Mouse (Mus musculus) layer of hippocampus, adult 9-11 months (tissue): ENCODE measurements around the gene Lemd2.

Experiments used
- DNase-seq: peaks from one replicate; pipeline ENCODE4 v3.0.0; 2022

Gene Lemd2

GRCm38 (mm10) chr17:27183667-27184292, 20.5 kb downstream of the Lemd2 start:
- DNase-seq, result no peak

- DNase-seq, result no peak
Measured at GRCm38 (mm10) chr17:27182401-27182800, 21.9 kb downstream of the Lemd2 start.

- DNase-seq, result no peak
Measured at GRCm38 (mm10) chr17:27181666-27182065, 22.6 kb downstream of the Lemd2 start.

GRCm38 (mm10) chr17:27179681-27180280, 24.5 kb downstream of the Lemd2 start:
- DNase-seq, result no peak

- no peak for DNase-seq
Measured at GRCm38 (mm10) chr17:27178427-27179177, 25.7 kb downstream of the Lemd2 start.

- DNase-seq, result peak; percentile 42
Measured at GRCm38 (mm10) chr17:27178019-27178418, 26.2 kb downstream of the Lemd2 start.

- DNase-seq, result no peak
Measured at GRCm38 (mm10) chr17:27176754-27177153, 27.5 kb downstream of the Lemd2 start.

GRCm38 (mm10) chr17:27176287-27176686, 28.0 kb downstream of the Lemd2 start:
- no peak for DNase-seq

- DNase-seq, result no peak
Measured at GRCm38 (mm10) chr17:27175196-27175874, 28.9 kb downstream of the Lemd2 start.

- DNase-seq, result no peak
Measured at GRCm38 (mm10) chr17:27173715-27174114, 30.6 kb downstream of the Lemd2 start.

GRCm38 (mm10) chr17:27172459-27172858, 31.8 kb downstream of the Lemd2 start:
- DNase-seq, result no peak

GRCm38 (mm10) chr17:27171121-27171520, 33.1 kb downstream of the Lemd2 start:
- DNase-seq, result no peak

GRCm38 (mm10) chr17:27169952-27170695, 34.1 kb downstream of the Lemd2 start:
- no peak for DNase-seq

- DNase-seq, result no peak
Measured at GRCm38 (mm10) chr17:27168569-27168968, 35.7 kb downstream of the Lemd2 start.

- DNase-seq, result no peak
Measured at GRCm38 (mm10) chr17:27167545-27167944, 36.7 kb downstream of the Lemd2 start, which contains the start of gene Ip6k3. Gene Ip6k3 (minus strand): TSS chr17:27167795.

- no peak for DNase-seq
Measured at GRCm38 (mm10) chr17:27166901-27167300, 37.4 kb downstream of the Lemd2 start.

- DNase-seq, result no peak
Measured at GRCm38 (mm10) chr17:27165054-27165773, 39.1 kb downstream of the Lemd2 start.

GRCm38 (mm10) chr17:27160905-27161304, 43.4 kb downstream of the Lemd2 start:
- no peak for DNase-seq

- no peak for DNase-seq
Measured at GRCm38 (mm10) chr17:27159169-27159568, 45.1 kb downstream of the Lemd2 start.

GRCm38 (mm10) chr17:27158439-27158838, 45.8 kb downstream of the Lemd2 start:
- no peak for DNase-seq

- DNase-seq, result no peak
Measured at GRCm38 (mm10) chr17:27155752-27156151, 48.5 kb downstream of the Lemd2 start.

- no peak for DNase-seq
Measured at GRCm38 (mm10) chr17:27154881-27155280, 49.4 kb downstream of the Lemd2 start.
